Mouse (Mus musculus) MEL (cell line): ENCODE results near the gene Fem1b.

Experiments
- CHD1 ChIP-seq: IDR thresholded peaks from 2 replicates; pipeline ENCODE4 v1.6.1; 2012; ENCODE audit warnings: low read depth, mild to moderate bottlenecking, inconsistent platforms, low read length, improper control_type of control experiment
- CHD2 ChIP-seq: IDR thresholded peaks from 2 replicates; pipeline ENCODE4 v1.6.1; 2011; ENCODE audit warnings: low read length, improper control_type of control experiment
- CTCF ChIP-seq, 3 experiments: IDR thresholded peaks in 2 of 3; conservative IDR thresholded peaks in 1 of 3; 2 replicates each; pipeline ENCODE4 v1.5.1; 2011 to 2012; ENCODE audit warnings: low read length in 3 of 3, low read depth in 2 of 3, mild to moderate bottlenecking in 2 of 3, improper control_type of control experiment in 1 of 3, inconsistent platforms in 1 of 3, mixed read lengths in 1 of 3, moderate library complexity in 1 of 3; ENCODE audit not compliant: control insufficient read depth in 1 of 3, insufficient read depth in 1 of 3, poor library complexity in 1 of 3, severe bottlenecking in 1 of 3
- E2F4 ChIP-seq: IDR thresholded peaks from 2 replicates; pipeline ENCODE4 v1.6.1; 2011; ENCODE audit warnings: low read depth, low read length, improper control_type of control experiment, borderline replicate concordance
- EP300 ChIP-seq, 2 experiments: IDR thresholded peaks; 2 replicates each; pipeline ENCODE4 v1.6.1; 2011; ENCODE audit warnings: improper control_type of control experiment in 2 of 2, low read length in 2 of 2, low read depth in 1 of 2, mild to moderate bottlenecking in 1 of 2
- ETS1 ChIP-seq: IDR thresholded peaks from 2 replicates; pipeline ENCODE4 v1.6.1; 2012; ENCODE audit warnings: low read depth, mild to moderate bottlenecking, inconsistent platforms, low read length, improper control_type of control experiment, moderate library complexity
- GATA1 ChIP-seq: IDR thresholded peaks from 2 replicates; pipeline ENCODE4 v1.6.1; 2011; ENCODE audit warnings: low read depth, low read length, improper control_type of control experiment
- JUND ChIP-seq: IDR thresholded peaks from 2 replicates; pipeline ENCODE4 v1.6.1; 2011; ENCODE audit warnings: low read depth, mild to moderate bottlenecking, improper control_type of control experiment, low read length
- POLR2A ChIP-seq, 2 experiments: IDR thresholded peaks; 2 replicates each; pipeline ENCODE4 v1.6.1; 2011 to 2012; ENCODE audit warnings: low read length in 2 of 2, mild to moderate bottlenecking in 2 of 2, control low read depth in 1 of 2, improper control_type of control experiment in 1 of 2, low read depth in 1 of 2, moderate library complexity in 1 of 2; ENCODE audit not compliant: control insufficient read depth in 1 of 2, insufficient read depth in 1 of 2, poor library complexity in 1 of 2
- RCOR1 ChIP-seq: IDR thresholded peaks from 2 replicates; pipeline ENCODE4 v1.6.1; 2012; ENCODE audit warnings: low read depth, mild to moderate bottlenecking, inconsistent platforms, low read length, improper control_type of control experiment
- USF1 ChIP-seq: IDR thresholded peaks from 2 replicates; pipeline ENCODE4 v1.6.1; 2014; ENCODE audit warnings: low read depth, mild to moderate bottlenecking, inconsistent platforms, low read length, improper control_type of control experiment, moderate library complexity
- USF2 ChIP-seq, 2 experiments: IDR thresholded peaks; 2 replicates each; pipeline ENCODE4 v1.6.1; 2011 to 2012; ENCODE audit warnings: improper control_type of control experiment in 2 of 2, low read length in 2 of 2, borderline replicate concordance in 1 of 2, inconsistent platforms in 1 of 2, low read depth in 1 of 2, mild to moderate bottlenecking in 1 of 2; ENCODE audit not compliant: insufficient read depth in 1 of 2

GRCm38 (mm10) chr9:62758288-62758687, 53.4 kb downstream of the Fem1b start:
- no peak for TF ChIP-seq E2F4
- TF ChIP-seq POLR2A (IDR thresholded peaks at IDR 0.05; ENCODE audit: control insufficient read depth in 1 of 2, insufficient read depth in 1 of 2, low read depth in 1 of 2, low read length in 2 of 2, poor library complexity in 1 of 2): no peak
- TF ChIP-seq GATA1: no peak
- TF ChIP-seq EP300 (IDR thresholded peaks at IDR 0.05; ENCODE audit: low read depth in 1 of 2, low read length in 2 of 2): no peak
- TF ChIP-seq ETS1: no peak
- no peak for TF ChIP-seq CTCF (IDR thresholded peaks at IDR 0.05 in 2 of 3, conservative IDR thresholded peaks at IDR 0.05 in 1 of 3; ENCODE audit: control insufficient read depth in 1 of 3, insufficient read depth in 1 of 3, low read depth in 2 of 3, low read length in 3 of 3, poor library complexity in 1 of 3, severe bottlenecking in 1 of 3)
- TF ChIP-seq USF2 (IDR thresholded peaks at IDR 0.05; ENCODE audit: borderline replicate concordance in 1 of 2, insufficient read depth in 1 of 2, low read depth in 1 of 2, low read length in 2 of 2): no peak
- no peak for TF ChIP-seq USF1
- no peak for TF ChIP-seq JUND
- TF ChIP-seq CHD2: no peak
- TF ChIP-seq CHD1: no peak
- no peak for TF ChIP-seq RCOR1
